In the genomic region with DNA sequence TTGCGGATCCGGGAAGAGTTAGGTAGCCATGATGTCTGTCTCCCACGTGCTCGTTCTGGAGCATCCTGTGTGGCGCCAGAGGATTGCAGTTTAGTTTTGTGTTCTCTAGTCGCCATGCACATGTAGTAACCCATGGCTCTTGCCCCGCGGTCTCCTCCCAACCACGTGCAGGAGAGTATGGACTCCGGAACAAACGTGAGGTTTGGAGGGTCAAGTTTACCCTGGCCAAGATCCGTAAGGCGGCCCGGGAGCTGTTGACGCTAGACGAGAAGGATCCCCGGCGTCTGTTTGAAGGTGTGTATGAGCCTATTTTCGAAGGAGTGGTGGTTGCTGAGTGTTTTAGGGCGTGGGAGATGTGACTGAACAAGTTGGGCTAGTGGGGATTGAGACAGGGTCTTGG, we compare ENCODE assay signal across 8 mouse cellular contexts. TPM values are rescaled to one million over a fixed set of nuclear protein-coding genes. Genes with fewer than 3 reads are reported as not detected.
DNase-seq lines count a peak whose midpoint lies in the region; ATAC-seq and TF ChIP-seq lines count a peak whose summit lies in the region.

No protein-coding gene starts in this region.

- peak overlapping the region; percentile 91 for H3K4me3 ChIP-seq in kidney, embryonic 14.5 days (ENCODE audit: low read length)
- H3K4me3 ChIP-seq in bone marrow macrophage, adult 2 months (ENCODE audit: insufficient read depth, low read length) = peak overlapping the region; percentile 81
- H3K4me3 ChIP-seq in hindbrain, postnatal 0 days (ENCODE audit: low read length) = peak overlapping the region; percentile 71
- peak overlapping the region; percentile 93 for H3K4me3 ChIP-seq in midbrain, embryonic 13.5 days (replicated peaks)

- H3K27me3 ChIP-seq in kidney, embryonic 14.5 days (ENCODE audit: control insufficient read depth, insufficient read depth, low read length) = no peaks in the 10 kb centered on the region
- H3K27me3 ChIP-seq in hindbrain, postnatal 0 days (ENCODE audit: insufficient read depth, low read length) = no peaks in the 10 kb centered on the region
- H3K27me3 ChIP-seq in midbrain, embryonic 13.5 days = no peaks in the 10 kb centered on the region

- peaks cover 3% of the 10 kb centered on the region; the same call in 1 of the 2 replicates for H3K4me1 ChIP-seq in kidney, embryonic 14.5 days (ENCODE audit: control insufficient read depth, insufficient read depth, low read length)
- peaks cover 19% of the 10 kb centered on the region for H3K4me1 ChIP-seq in bone marrow macrophage, adult 2 months (ENCODE audit: control insufficient read depth, insufficient read depth, low read length)
- peaks cover 10% of the 10 kb centered on the region for H3K4me1 ChIP-seq in hindbrain, postnatal 0 days (ENCODE audit: insufficient read depth, low read length)
- peaks cover 30% of the 10 kb centered on the region for H3K4me1 ChIP-seq in midbrain, embryonic 13.5 days (replicated peaks)

- WGBS in kidney, embryonic 14.5 days = 0% methylated on average over 20 of the region's 20 CpGs
- under 1% methylated on average over 20 of the region's 20 CpGs for WGBS in hindbrain, postnatal 0 days
- under 1% methylated on average over 20 of the region's 20 CpGs for WGBS in midbrain, embryonic 13.5 days

- no peak for DNase-seq in kidney, postnatal 14 days
- DNase-seq in hindbrain, postnatal 0 days (ENCODE audit: low spot score) = no peak
- DNase-seq in left cerebral cortex, adult 9 months (ENCODE audit: low spot score in 2 of 2) = no peak
- no peak for DNase-seq in yolk sac, embryonic 10.5 days (ENCODE audit: low spot score)
- DNase-seq in kidney, postnatal 36 days = no peak

- H3K4me2 ChIP-seq in kidney, embryonic 14.5 days (replicated peaks; ENCODE audit: low read depth, low read length) = peak overlapping the region; percentile 87
- H3K4me2 ChIP-seq in hindbrain, postnatal 0 days (ENCODE audit: low read depth, low read length) = peak overlapping the region; percentile 87
- H3K4me2 ChIP-seq in midbrain, embryonic 13.5 days (replicated peaks) = peak overlapping the region; percentile 94

- TF ChIP-seq CTCF in bone marrow macrophage, adult 2 months (IDR thresholded peaks at IDR 0.05; ENCODE audit: low read depth, low read length) = no peak
- TF ChIP-seq CTCF in hindbrain, postnatal 0 days (IDR thresholded peaks at IDR 0.05; ENCODE audit: low read depth) = no peak

- H3K36me3 ChIP-seq in kidney, embryonic 14.5 days (ENCODE audit: control insufficient read depth, insufficient read depth, low read length) = peaks cover 40% of the 10 kb centered on the region
- H3K36me3 ChIP-seq in hindbrain, postnatal 0 days (ENCODE audit: insufficient read depth, low read length) = peaks cover 21% of the 10 kb centered on the region
- peaks cover 47% of the 10 kb centered on the region for H3K36me3 ChIP-seq in midbrain, embryonic 13.5 days

- H3K27ac ChIP-seq in kidney, embryonic 14.5 days (ENCODE audit: low read depth, low read length) = peak overlapping the region; percentile 95
- peak overlapping the region; percentile 98 for H3K27ac ChIP-seq in bone marrow macrophage, adult 2 months (ENCODE audit: insufficient read depth, low read depth, low read length)
- H3K27ac ChIP-seq in hindbrain, postnatal 0 days = peak overlapping the region; percentile 92
- H3K27ac ChIP-seq in midbrain, embryonic 13.5 days = peak overlapping the region; percentile 94

- peak; percentile 25 for ATAC-seq in kidney, embryonic 14.5 days (ENCODE audit: low FRiP score, low TSS enrichment)
- peak; percentile 69 for ATAC-seq in hindbrain, postnatal 0 days
- ATAC-seq in midbrain, embryonic 13.5 days = peak; percentile 43; the same call in 1 of the 2 replicates

- TF ChIP-seq POLR2A in bone marrow macrophage, adult 2 months (IDR thresholded peaks at IDR 0.05; ENCODE audit: borderline replicate concordance, low read depth, low read length) = no peak

- H3K9me3 ChIP-seq in kidney, embryonic 14.5 days (ENCODE audit: control insufficient read depth, low read length) = no peaks in the 10 kb centered on the region
- no peaks in the 10 kb centered on the region for H3K9me3 ChIP-seq in hindbrain, postnatal 0 days (ENCODE audit: low read length)
- H3K9me3 ChIP-seq in midbrain, embryonic 13.5 days = no peaks in the 10 kb centered on the region

- H3K9ac ChIP-seq in kidney, embryonic 14.5 days (ENCODE audit: low read depth, low read length) = peak overlapping the region; percentile 94
- peak overlapping the region; percentile 65 for H3K9ac ChIP-seq in hindbrain, postnatal 0 days (replicated peaks; ENCODE audit: low read length)
- peak overlapping the region; percentile 87 for H3K9ac ChIP-seq in midbrain, embryonic 13.5 days (replicated peaks)

RNA-seq across cellular contexts. Expression of a gene that starts 0.7 kb away (rescaled TPM):
- polyA plus RNA-seq in kidney, embryonic 14.5 days (2014; fragmentation: Nextera tagmentation; extraction: Ambion mirVana) = 1,617 and 1,895 TPM in 2 replicates
- polyA plus RNA-seq in bone marrow macrophage, adult 2 months (2012; ENCODE audit: insufficient read depth, insufficient read length, missing spikeins) = 1,730 and 1,840 TPM in 2 replicates
- 545 and 569 TPM in 2 replicates for total RNA-seq in hindbrain, postnatal 0 days (2014; rRNA removed)
- polyA plus RNA-seq in hindbrain, postnatal 0 days (2015; fragmentation: Nextera tagmentation; extraction: Ambion mirVana) = 743 and 752 TPM in 2 replicates
- polyA plus RNA-seq in midbrain, embryonic 13.5 days (2015; fragmentation: Nextera tagmentation; extraction: Ambion mirVana) = 994 and 1,009 TPM in 2 replicates

RNA-seq across cellular contexts. Expression of a gene that starts 11.2 kb away (rescaled TPM):
- polyA plus RNA-seq in kidney, embryonic 14.5 days (2014; fragmentation: Nextera tagmentation; extraction: Ambion mirVana) = 32.0 and 45.0 TPM in 2 replicates
- 79.5 and 93.8 TPM in 2 replicates for polyA plus RNA-seq in bone marrow macrophage, adult 2 months (2012; ENCODE audit: insufficient read depth, insufficient read length, missing spikeins)
- 212 and 229 TPM in 2 replicates for total RNA-seq in hindbrain, postnatal 0 days (2014; rRNA removed)
- polyA plus RNA-seq in hindbrain, postnatal 0 days (2015; fragmentation: Nextera tagmentation; extraction: Ambion mirVana) = 117 and 119 TPM in 2 replicates
- 53.4 and 54.5 TPM in 2 replicates for polyA plus RNA-seq in midbrain, embryonic 13.5 days (2015; fragmentation: Nextera tagmentation; extraction: Ambion mirVana)

RNA-seq across cellular contexts. Expression of a gene that starts 11.8 kb away (rescaled TPM):
- 287 and 317 TPM in 2 replicates for polyA plus RNA-seq in kidney, embryonic 14.5 days (2014; fragmentation: Nextera tagmentation; extraction: Ambion mirVana)
- 56.5 and 59.4 TPM in 2 replicates for polyA plus RNA-seq in bone marrow macrophage, adult 2 months (2012; ENCODE audit: insufficient read depth, insufficient read length, missing spikeins)
- 408 and 417 TPM in 2 replicates for total RNA-seq in hindbrain, postnatal 0 days (2014; rRNA removed)
- 254 and 255 TPM in 2 replicates for polyA plus RNA-seq in hindbrain, postnatal 0 days (2015; fragmentation: Nextera tagmentation; extraction: Ambion mirVana)
- 205 and 225 TPM in 2 replicates for polyA plus RNA-seq in midbrain, embryonic 13.5 days (2015; fragmentation: Nextera tagmentation; extraction: Ambion mirVana)

RNA-seq across cellular contexts. Expression of a gene that starts 15.7 kb away (rescaled TPM):
- 0.19 and 0.87 TPM in 2 replicates for polyA plus RNA-seq in kidney, embryonic 14.5 days (2014; fragmentation: Nextera tagmentation; extraction: Ambion mirVana)
- 642 and 647 TPM in 2 replicates for polyA plus RNA-seq in bone marrow macrophage, adult 2 months (2012; ENCODE audit: insufficient read depth, insufficient read length, missing spikeins)
- total RNA-seq in hindbrain, postnatal 0 days (2014; rRNA removed) = 0.37 TPM in 1 of 2 replicates, not detected in the other
- polyA plus RNA-seq in hindbrain, postnatal 0 days (2015; fragmentation: Nextera tagmentation; extraction: Ambion mirVana) = 0.39 and 0.47 TPM in 2 replicates
- polyA plus RNA-seq in midbrain, embryonic 13.5 days (2015; fragmentation: Nextera tagmentation; extraction: Ambion mirVana) = 0.15 and 0.37 TPM in 2 replicates

RNA-seq across cellular contexts. Expression of a gene that starts 27.1 kb away (rescaled TPM):
- polyA plus RNA-seq in kidney, embryonic 14.5 days (2014; fragmentation: Nextera tagmentation; extraction: Ambion mirVana) = 18.0 and 19.9 TPM in 2 replicates
- 5.8 and 8.3 TPM in 2 replicates for polyA plus RNA-seq in bone marrow macrophage, adult 2 months (2012; ENCODE audit: insufficient read depth, insufficient read length, missing spikeins)
- total RNA-seq in hindbrain, postnatal 0 days (2014; rRNA removed) = 3.5 and 4.2 TPM in 2 replicates
- polyA plus RNA-seq in hindbrain, postnatal 0 days (2015; fragmentation: Nextera tagmentation; extraction: Ambion mirVana) = 3.5 and 4.4 TPM in 2 replicates
- polyA plus RNA-seq in midbrain, embryonic 13.5 days (2015; fragmentation: Nextera tagmentation; extraction: Ambion mirVana) = 4.0 and 4.3 TPM in 2 replicates
